Mouse (Mus musculus): ENCODE measurements around the gene Hivep3.

The Hivep3 gene

DNA sequence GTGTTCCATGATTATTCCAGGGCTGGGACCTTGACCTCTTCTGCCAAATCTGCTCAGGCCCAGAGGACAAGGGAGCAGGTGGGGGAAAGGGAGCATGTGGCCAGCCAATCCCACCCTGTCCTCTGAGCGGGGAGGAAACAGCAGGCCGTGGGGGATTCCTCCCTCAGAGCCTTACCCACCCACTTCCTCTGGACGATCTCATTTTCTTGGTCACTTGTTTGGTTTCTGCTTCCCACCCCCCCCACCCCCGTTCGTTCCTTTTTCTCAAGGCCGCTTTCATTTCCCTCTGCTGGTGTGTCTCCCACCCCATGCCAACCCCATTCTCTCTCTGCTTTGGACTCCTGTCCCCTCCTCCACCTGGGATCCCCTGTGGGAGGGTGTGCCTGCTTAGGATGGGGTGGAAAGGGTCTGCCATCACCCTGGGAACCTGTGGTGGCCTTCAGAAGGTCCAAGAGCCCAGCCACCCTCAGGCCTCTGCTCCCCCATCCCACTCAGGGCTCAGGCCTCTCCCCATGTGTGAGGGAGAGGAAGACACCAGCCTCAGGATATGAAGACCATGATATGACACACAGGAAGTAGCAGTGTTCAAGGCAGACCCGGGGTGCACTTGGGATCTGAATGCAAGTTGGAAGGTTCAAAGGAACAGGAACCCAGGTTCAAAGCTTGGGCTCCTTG is 244.4 kb downstream of the Hivep3 start:
- DNase-seq (ENCODE audit: low spot score): no peak

DNA sequence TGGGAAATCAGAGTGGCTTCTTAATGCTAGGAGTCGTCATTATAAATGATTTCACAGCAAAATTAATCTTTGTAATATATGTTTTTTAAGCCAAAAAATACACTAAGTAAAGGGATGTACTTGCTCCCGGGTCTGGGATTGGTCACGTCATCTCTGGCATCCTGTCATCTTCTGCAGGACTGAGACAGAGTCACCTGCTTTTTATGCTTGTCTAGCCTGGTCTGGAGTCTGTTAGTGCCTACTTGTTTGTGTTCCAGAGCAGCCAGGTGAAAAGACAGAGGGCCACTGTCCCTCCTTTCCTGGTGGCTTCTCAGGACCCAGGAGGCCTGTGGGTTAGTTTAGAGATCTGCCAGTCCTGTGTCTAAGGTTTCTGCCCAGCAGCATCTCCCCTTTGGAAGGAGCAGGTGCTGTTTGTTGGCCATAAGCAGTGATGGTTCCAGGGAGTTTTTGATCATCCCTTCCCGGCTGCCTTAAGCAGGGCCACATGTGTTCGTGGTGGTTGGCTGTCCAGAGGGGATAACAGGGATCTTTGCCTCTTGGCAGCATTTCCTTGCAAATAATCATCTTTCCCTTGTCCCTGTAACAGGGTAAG is 245.8 kb downstream of the Hivep3 start:
- no peak for DNase-seq (ENCODE audit: low spot score)

DNA sequence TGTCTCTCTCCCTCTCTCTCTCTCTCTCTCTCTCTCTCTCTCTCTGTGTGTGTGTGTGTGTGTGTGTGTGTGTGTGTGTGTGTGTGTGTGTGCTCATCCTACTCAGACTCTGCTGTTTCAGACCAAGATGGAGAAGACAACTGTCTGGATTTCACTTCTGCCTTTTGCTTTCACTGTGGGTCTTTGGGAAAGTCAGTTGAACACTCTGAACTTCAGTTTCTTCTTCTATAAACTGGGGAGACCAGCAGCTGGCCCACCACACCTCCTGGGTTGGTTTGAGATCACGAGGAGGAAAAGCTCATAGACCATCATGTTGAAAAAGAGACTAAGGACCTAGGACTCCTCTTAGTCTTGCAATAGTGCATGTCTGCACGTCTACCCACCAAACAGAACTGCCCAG is 246.3 kb downstream of the Hivep3 start:
- DNase-seq (ENCODE audit: low spot score): no peak

DNA sequence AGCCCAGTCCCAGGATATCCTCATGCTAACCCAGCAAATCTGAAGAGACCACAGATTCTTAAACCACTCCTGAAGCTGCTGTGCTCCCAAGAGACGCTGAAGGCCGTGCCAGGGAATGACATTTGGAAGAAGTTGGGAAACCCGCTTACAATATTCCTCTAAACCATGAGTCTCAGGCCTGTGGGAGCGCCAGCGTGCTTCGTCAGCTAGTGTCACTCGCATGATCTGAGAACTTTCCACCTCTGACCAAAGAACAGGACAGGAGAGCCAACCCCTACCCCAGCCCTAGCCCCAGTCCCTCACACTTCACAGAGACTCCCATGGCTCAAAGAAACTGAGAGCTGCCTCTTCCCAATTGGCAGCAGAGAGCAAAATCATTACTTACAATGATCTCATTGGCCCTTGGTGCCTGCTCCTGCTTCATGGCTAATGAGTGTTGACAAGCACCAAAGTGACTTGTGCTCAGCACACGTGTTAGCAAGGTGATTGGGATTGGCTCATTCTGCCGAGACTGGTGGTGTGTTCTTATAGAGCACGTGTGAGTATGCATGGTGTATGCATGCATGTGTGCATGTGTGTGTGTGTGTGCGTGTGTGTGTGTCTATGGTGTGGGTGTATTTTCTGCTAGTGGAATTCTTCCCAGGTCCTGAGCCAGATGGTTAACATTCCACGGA is 247.6 kb downstream of the Hivep3 start:
- DNase-seq (ENCODE audit: low spot score): no peak

DNA sequence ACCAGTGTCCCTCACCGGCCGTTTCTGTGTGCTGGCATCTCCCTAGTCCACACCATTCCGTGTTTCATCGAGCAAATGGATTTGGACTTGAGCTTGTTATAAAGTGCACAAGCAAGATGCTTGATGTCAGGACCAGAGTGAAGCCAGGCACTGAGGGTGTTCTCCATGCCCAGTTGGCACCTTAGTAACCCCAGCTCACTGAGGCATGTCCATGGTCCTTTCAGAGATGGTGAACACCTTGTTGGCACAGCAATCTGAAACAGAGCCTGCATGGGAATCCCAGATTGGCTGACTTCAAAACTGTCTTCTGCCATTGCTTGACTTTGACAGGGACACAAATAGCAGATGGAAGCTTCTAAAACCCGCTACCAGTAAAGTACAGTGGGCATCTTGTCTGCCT is 252.5 kb downstream of the Hivep3 start:
- DNase-seq (ENCODE audit: low spot score): no peak

DNA sequence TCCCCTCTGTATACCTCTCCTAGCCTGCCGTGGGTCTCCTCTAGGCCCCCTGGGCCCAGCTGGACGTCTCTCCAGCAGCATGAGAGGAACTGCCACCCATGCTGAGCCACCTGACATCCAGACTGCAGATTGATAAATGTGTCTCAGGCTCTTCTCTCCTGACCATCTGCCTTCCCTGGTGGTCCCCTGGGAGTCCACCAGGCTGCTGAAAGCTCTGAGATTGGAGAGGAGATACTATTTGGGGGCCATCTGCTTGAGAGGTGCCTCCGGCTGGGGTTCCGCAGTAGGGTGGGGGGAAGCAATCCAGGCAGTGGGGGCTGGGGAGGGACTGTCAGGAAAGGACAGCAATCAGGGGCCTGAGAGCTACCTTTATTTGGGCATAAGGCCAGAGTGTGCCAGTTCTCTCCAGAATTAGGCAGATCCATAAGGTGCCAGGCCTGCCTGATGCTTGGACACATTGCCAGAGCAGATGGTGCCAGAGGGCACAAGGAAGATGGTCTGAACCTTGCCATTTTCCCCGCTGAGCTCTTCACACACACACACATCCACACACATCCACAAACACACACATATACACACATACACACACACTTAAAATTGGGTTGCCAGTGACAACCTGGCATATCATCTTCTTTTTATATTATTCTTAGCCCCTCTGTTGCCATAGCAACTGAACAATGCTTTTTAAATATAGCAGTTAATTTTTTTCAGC is 253.2 kb downstream of the Hivep3 start:
- DNase-seq (ENCODE audit: low spot score): peak; percentile 68

DNA sequence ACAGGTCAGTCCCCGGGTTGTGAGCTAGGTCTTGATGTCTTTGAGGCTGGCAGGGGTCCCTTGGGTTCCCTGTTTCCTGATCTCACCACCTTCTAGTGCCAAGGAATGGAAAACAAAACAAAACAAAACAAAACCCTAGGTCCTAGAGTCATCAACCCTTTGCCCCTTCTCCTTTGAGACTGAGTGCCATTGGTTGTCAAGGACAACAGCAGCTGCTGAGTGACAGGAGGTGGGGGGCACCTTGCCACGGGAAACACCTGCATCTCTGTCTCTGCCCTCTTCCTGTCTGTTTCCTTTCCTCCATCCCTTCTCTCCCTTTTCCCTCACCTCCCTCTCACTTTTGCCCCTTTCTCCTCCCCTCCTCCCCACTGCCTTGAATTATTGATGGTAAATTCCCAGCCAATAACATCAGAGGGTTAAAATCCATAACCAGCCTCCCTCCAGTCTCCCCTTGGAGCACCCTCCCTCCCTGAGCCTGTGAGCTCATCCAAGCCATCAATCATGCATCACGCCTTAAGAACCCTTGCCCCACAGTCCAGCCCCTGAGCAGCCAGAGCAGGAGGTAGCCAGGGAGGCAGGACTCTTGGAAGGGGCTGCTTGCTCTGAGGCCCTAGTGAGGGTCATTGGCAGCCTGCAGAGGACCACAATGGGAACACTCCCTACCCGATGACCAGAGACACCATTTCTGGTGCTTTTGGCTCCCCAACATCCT is 253.9 kb downstream of the Hivep3 start:
- no peak for DNase-seq (ENCODE audit: low spot score)

DNA sequence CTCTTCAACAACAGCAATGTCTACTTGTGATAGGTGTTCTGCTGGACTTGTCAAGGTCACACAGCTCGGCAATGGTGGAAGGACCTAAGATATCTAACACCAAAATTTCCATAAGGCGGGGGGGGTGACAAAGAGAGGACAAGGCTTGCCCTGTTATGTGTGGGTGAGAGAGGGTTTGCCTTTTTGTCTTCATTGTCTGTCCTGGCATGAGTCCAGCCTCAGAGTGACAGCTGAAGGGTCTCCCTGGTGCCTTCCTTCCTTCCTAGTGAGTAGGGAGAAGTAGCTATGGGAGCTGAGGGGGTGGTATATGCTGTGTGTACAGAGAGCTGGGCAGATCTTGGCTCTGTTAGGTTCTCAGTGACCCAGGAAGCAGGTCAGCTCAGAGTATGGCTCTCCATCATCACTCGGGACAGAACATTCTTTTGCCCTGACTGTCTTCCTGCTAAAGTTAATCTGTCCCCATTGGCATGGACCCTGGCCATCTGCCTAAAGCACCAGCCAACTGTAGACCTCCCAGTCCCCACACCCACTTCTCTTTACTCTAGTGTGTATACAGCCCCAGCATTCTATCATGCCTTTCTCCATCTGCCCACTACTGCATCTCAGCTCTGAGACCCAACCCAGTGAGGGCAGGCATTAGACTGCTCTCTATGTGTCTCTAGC is 255.6 kb downstream of the Hivep3 start:
- no peak for DNase-seq (ENCODE audit: low spot score)

DNA sequence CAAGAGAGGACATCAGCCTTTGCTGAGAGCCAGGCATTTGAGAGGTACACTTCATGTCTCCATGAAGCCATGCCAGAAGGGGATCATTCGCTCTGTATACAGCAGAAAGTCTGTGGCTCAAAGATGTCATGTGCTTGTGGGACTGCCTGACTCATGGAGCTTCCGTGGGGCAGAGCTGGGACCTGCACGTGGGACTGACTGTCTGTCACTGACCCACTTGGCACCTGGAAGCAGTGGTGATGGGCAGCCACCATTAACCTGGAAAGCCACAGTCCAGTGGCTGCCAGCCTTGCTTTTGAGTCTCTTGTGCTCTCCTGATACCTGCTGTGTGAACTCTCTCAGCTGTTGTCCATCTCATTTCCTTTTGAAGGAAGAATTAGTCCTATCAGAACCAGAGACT is 256.8 kb downstream of the Hivep3 start:
- DNase-seq (ENCODE audit: low spot score): no peak

DNA sequence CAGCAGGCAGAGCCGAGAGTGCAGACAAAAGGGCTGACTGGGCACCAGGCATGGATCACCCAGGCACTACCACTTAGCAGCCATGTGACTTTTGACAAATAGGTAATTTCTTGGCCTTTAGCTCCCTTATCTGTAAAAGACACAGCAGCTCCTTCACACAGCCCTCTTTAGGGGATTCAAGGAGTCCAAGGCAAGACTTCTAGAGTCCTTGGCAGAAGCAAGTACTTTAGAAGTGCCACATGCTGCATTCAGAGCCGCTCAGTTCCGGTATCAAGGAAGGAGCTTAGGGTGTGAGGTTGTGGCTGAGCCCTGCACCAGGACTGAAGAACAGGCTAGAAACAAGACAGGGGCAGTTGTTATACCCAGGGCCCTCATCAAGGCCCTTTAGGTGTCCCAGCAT is 257.3 kb downstream of the Hivep3 start:
- no peak for DNase-seq (ENCODE audit: low spot score)

DNA sequence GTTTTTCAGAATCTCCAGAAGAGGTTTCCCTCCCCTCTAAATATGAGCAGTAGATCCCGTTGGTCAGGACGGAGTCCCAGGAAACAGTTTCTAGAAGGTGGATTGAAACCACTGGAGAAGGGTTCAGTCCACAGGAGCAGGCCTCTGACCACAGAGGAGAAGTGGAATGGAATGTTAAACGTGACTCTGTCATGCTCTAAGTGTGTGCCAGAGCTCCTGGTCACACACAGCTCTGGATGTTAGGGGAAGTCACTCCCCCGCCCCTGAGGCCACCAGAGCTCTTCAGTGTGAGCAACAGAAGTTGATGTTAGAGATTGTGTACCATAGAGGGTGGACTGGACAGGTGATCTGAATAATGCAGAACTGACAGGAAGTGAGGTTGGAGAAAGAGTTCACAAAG is 258.2 kb downstream of the Hivep3 start:
- DNase-seq (ENCODE audit: low spot score): no peak

DNA sequence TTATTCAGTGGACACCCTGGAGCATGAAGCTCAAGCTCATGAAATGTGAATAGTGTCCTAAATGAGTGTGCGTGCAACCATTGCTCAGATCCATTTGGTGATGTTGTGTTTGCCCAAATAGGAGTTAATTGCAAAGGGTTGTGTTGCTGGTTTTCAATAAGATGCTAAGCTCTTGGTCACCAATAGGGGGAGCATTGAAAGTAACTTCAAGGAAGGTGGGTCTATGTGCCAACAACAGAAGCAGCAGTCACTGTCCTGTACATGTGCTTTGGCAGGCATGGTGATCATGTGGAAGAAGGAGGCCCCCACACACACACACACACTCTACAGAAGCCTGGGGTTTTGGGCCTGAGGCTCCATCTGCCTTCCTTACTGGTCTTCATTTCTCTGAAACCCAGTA is 262.8 kb downstream of the Hivep3 start:
- no peak for DNase-seq (ENCODE audit: low spot score)

DNA sequence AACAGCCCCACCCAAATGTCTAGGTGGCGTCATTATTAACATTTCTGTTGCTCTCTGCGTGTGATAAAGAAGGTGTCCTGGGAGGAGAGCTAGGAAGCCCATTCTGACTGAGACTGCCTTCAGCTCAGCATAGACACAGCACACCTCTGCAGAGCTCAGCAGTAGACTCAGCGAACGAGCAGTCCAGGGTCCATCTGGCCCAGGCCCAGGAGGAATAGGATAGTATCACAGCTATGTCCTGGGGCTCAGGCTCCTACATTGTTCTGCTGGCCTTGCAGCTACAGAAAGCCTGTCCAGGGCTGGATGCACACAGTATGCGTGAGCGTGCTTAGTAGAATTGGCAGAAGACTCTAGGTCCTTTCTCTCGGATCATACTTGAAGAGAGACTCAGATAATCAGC is 263.8 kb downstream of the Hivep3 start:
- DNase-seq (ENCODE audit: low spot score): no peak

DNA sequence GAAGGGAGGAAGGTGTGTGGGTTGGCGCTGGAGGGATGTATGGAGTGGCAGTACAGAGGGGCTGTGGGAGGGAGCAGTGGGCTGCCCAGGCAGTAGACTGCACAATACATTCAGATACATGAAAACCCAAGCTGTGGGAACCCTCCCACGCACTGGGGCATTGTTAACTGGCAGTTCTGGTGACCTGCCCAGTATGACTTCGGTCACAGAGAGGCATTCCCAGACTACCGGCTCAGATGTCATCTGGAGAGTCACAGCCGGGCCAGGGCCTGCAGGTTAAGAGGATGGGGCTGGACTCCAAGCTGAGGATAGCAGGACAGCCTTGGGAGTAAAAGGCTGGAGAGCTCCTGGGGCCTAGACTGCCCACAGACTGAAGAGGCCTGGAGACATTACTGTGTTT is 265.3 kb downstream of the Hivep3 start:
- no peak for DNase-seq (ENCODE audit: low spot score)

DNA sequence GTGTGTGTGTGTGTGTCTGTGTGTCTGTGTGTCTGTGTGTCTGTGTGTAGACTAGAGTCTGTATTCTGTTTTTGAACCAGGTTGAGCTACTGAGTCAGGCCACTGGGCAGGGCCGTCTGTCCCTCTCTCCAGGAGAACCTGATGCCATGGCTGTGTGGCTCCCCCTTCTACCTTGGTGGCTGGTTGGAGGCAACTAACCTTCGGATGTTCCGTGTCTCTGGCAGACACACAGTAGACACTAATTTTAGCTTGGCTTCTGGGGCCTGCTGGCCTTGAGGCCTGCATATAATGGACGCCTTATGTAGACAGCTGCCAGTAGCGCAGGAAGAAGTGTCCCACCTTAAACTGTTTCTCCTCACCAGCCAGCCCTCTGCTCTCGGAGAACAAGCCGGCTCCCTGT is 267.3 kb downstream of the Hivep3 start:
- no peak for DNase-seq (ENCODE audit: low spot score)

DNA sequence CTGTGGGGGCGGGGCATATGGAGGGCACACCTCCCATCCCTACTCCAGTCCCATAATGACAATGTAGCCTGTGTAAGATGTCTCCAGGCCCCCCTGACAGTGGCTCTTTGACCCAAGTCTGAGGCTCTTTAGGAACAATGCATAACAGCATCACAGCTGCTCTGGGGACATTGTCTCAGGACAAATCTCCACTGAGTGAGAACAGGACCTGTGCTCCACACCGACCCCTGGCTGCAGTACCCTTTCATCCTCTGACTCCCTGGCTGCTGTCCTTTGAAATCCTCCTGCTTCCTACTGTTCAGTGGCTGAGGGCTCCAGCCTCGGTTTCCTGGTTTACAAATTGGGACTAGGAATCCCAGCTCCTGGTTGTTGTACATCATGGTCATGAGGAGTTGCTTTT is 269.4 kb downstream of the Hivep3 start:
- DNase-seq (ENCODE audit: low spot score): no peak

DNA sequence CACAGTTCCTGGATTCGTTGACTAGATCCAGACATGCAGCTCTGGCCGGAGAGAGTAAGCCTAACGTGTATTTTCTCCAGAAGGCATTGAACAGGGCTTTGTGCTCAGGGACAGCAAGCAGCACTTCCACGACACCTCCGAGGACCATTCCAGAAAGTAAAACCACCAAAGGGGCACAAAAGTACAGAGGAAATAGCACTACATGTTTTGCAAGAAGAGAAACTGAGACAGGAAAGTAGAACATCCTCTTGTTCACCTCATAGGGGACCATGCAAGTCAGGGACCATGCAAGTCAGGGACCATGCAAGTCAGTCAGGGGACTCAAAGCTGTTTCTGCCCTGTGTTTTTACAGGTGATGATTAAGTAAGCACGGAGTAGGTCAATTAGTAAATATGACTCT is 272.5 kb downstream of the Hivep3 start:
- no peak for DNase-seq (ENCODE audit: low spot score)

DNA sequence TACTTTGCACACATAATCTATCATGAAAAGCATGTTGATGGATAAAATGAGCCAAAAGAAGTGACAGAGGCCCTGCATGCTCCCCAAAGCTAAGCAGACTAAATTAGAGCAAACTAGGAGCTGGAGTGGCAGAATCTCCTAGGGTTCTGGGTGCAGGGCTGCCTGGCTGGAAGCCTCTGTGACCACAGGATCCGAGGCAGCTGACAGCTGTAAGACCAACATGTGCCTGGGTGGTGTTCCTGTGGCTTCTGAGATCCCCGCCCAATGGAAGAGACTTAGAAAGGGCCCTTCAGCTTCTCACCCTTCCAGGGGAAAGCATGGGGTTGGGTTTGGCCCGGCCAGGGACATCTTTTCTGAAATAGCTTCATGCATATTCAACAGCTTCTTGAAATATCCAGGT is 274.3 kb downstream of the Hivep3 start:
- no peak for DNase-seq (ENCODE audit: low spot score)

DNA sequence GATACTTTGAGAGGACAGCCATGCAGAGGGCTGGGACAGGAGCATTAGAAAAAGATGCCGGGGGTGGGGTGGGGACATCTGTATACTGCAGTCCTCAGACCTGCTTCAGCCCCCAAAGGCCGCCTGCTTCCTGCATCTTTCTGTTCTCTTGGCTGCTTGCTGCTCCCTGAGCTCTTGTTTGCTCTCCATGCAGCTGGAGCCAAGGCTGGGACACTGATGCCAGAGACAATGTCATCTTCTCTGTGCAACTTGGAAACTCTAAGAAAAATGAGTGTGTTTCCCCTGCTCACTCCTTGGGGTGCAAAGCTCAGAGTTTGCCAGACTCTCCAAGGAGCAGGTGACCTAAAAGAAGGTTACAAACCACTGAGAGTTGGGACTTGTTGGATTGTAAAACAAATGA is 275.6 kb downstream of the Hivep3 start:
- no peak for DNase-seq (ENCODE audit: low spot score)

DNA sequence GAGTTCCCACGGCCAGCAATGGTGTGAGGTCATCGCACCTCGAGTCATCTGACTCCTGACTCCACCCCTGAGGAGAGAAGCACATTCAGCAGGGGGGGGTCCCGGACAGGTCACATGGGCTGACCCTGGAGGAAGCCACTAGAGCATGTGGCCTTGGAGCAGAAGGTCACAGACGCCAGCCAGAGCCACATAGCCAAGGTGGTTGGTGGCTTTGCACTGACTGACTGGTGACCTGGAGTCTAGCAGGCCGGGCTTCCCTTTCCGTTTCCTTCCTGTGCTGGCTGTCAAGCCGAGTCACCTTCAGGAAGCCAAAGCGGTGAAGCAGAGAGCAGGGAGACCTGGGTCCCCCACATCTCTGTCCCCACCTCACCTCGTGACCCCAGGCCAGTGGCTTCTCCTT is 278.2 kb downstream of the Hivep3 start:
- no peak for DNase-seq (ENCODE audit: low spot score)

DNA sequence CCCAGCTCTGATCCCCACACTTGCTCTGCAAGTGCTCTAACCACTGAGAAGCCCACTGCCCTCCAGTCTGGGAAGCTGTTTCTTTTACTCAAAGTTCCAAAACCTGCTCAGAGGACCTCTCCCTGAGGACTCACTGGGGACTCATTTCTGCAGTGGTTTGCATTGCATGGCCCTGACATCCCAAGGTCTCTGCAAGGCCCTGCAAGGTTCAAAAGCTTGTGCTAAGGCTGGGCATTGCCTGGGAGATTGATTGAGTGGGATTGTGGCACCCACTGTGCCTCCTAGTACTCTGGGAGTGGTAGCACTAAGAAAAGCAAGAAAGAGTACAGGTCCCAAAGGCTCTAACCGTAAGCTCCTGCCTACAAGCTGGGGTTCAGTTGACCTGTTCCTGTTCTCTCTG is 279.3 kb downstream of the Hivep3 start:
- DNase-seq (ENCODE audit: low spot score): no peak

DNA sequence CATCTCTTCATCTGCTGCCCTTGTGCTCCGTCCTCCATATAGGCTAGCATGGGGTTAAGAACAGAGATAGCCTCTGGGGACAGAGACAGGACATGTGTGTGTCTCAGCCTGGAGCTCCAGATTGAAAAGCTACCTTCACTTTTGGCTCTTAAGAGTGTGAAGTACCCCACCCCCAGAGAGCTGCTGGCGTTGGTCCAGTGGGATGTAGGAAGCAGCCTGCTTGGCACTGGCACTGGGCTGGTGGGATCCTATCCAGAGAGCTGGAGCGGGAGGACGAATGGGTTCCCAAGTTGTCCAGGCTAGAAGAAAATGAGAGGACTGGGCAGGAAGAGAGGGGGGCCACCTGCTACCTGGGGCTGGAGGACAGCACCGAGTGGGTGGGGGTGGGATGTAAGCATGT is 284.8 kb downstream of the Hivep3 start:
- DNase-seq (ENCODE audit: low spot score): no peak
